Mouse (Mus musculus) gastrocnemius, postnatal 14 days (tissue): Measurements from ENCODE around the gene Cacna2d2. TPM values are rescaled to one million over a fixed set of nuclear protein-coding genes. Genes with fewer than 3 reads are reported as not detected.
A peak's percentile ranks its signal among the peaks of the same experiment; 100 is the strongest.
"Not testable (repeated sequence)": the region's sequence is repeated elsewhere in the genome, so short reads cannot be mapped to it uniquely, and the experiment has no call there.

ENCODE experiments used
- DNase-seq: peaks from one replicate; pipeline ENCODE4 v3.0.0; 2021; ENCODE audit warnings: mixed read lengths
- intact Hi-C: fragments of 180-260 bp; cut with DNase I; formaldehyde crosslinking; loops from one replicate; pipeline ENCODE4 v1.15.1; 2025; ENCODE audit warnings: low total_unique reads
- total RNA-seq, 2 experiments: library from RNA; stranded (reverse); gene quantifications; 2 replicates each; pipeline ENCODE4 v1.2.3; 2021

Gene Cacna2d2
- total RNA-seq, 2 experiments from 2014 or later: 0.78 to 1.0 TPM

DNA sequence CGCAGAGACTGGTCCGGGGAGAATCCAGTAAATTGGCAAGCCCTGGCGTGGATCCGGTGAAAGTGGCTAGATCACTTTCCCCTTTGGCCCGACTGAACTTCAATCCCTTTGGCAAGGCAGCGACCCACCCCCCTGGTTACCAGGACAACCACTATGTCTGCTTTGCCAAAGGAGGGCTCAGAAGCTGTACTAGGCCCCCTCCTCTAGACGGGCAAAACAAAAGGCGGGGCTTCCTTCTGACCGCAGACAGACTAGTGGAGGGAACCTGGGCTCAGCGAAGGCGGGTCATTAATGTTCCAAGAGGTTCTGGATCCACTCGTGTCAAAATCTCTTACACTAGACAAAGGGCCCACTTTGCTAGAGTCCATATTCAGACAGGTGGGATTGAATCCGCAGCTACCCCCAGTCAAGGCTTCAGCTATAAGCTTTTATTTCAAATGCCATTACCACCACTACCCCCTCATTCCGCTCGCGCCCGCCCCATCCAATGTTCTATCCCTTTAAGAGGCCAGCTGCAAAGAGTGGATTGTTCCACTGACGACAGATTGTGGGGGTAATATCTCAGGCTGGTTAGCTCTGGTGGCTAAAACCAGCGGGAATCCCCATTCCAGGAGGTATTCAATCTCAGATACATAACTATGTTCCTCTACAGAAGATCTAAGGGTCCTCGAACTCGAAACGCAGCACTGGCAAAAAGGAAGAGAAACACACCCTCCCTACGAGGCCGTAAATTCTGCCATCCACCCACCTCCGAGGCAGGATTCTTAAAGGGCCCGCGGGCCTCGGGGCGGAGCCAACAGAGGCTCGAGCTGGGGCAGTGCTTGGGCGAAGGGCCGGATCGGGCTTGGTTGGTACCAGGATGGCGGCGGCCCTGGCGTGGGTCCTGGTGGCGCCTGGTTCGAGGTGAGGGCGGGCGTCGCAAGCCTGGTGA is 169.2 kb downstream of the Cacna2d2 start:
- intact Hi-C loops: no loop called here
- DNase-seq: peak; percentile 85

GRCm38 (mm10) chr9:107569270-107569669 is 169.9 kb downstream of the Cacna2d2 start:
- no peak for DNase-seq
- intact Hi-C loops: no loop called here

GRCm38 (mm10) chr9:107570016-107570415 is 170.6 kb downstream of the Cacna2d2 start:
- DNase-seq: no peak
- intact Hi-C loops: no loop called here

DNA sequence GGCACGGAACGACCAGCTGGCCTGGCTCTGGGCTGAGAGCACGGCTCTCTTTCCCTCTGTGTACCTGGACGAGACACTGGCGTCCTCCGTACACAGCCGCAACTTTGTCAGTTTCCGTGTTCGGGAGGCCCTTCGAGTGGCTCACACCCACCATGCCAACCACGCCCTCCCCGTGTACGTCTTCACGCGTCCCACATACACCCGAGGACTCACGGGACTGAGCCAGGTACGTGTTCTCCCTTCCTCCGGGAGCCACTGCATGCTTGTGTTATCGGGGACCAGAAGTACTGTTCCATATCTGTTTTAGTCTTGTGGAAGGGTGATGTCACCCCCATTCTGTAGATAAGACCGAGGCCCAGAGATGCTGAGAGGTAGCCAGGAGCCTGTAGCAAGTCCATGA is 171.4 kb downstream of the Cacna2d2 start:
- intact Hi-C loops: no loop called here
- DNase-seq: no peak

DNA sequence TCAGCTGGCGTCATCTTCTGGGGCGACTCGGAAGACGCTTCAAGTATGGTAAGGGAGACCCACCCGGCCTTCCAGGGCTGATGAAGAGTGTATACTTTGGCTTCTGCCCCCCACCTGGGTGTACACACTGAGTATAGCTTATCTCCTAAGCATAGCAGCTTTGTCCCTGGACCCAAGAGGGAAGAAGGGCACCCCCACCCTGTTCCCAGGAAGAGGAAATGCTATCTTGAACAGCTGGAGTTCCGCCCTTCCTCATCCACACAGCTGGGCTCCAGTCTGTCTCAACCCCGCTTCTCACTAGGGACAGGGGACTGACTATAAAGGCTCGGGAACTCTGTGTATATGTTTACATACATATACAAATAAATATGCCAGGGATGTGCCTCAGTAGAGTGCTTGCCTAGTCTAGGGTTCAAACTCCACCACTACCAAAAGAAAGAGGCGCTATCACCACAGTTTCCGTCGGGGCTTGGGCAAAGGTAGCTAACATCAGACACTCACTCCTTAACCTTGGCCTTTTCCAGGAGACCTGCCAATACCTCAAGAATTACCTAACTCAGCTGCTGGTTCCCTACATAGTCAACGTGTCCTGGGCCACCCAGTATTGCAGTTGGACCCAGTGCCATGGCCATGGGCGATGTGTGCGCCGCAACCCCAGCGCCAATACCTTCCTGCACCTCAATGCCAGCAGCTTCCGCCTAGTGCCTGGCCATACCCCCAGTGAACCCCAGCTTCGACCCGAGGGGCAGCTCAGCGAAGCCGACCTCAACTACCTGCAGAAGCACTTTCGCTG is 172.3 kb downstream of the Cacna2d2 start:
- intact Hi-C loops: no loop called here
- DNase-seq: no peak

GRCm38 (mm10) chr9:107572327-107572662 is 172.9 kb downstream of the Cacna2d2 start:
- intact Hi-C loops: no loop called here
- DNase-seq: no peak

- intact Hi-C loops, DNase-seq: not testable (repeated sequence)
These were observed 174.4 kb downstream of the Cacna2d2 start for GRCm38 (mm10) chr9:107573774-107574173.

GRCm38 (mm10) chr9:107575579-107576356 is 176.4 kb downstream of the Cacna2d2 start:
- intact Hi-C loops: no loop called here
- DNase-seq: no peak

- intact Hi-C loops: no loop called here
- DNase-seq: peak; percentile 91
These were observed 177.1 kb downstream of the Cacna2d2 start, which contains the start of gene Hyal1 for GRCm38 (mm10) chr9:107576357-107577107. Hyal1 (plus strand) TSS chr9:107576927.

DNA sequence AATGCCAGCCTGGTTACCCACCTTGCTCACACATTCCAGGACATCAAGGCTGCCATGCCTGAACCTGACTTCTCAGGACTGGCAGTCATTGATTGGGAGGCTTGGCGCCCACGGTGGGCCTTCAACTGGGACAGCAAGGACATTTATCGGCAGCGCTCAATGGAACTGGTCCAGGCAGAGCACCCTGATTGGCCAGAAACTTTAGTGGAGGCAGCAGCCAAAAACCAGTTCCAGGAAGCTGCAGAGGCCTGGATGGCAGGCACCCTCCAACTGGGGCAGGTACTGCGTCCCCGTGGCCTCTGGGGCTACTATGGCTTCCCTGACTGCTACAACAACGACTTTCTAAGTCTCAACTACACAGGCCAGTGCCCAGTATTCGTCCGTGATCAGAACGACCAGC is 178.5 kb downstream of the Cacna2d2 start:
- intact Hi-C loops: no loop called here
- no peak for DNase-seq

DNA sequence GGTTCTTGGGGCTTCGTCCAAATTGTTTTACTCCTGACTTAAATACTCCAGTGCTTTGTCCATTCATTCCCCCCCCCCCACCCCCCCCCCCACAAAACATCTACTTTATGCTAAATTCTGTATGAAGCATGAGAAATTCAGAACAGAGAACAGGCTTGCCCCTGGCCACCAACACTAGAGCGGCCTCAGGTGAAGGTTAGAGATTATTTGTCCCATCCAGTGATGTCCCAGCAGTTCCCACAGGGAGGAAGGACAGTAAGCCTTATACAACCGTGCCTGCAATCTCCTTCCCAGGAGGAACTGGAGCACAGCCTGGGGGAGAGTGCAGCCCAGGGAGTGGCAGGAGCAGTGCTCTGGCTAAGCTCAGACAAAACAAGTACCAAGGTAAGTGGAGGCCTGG is 179.2 kb downstream of the Cacna2d2 start, which contains the start of gene Naa80:
TSS of gene Naa80 (plus strand) at position 301 of the 400 bp plus-strand sequence.
- no peak for DNase-seq
- intact Hi-C loops: no loop called here

Other genes starting within 250 kb of the Cacna2d2 start
- gene Dock3, start 167.7 kb upstream of the Cacna2d2 start, total RNA-seq: not detected
- gene Mapkapk3, start 109.7 kb upstream of the Cacna2d2 start, total RNA-seq: 10 to 100 TPM; 14.6 to 15.9 TPM
- 10 to 100 TPM; 17.2 to 23.8 TPM for gene Cish, start 103.6 kb upstream of the Cacna2d2 start, total RNA-seq
- gene Hemk1, start 61.3 kb upstream of the Cacna2d2 start, total RNA-seq: 10 to 100 TPM; 12.0 to 13.2 TPM
- 10 to 100 TPM; 41.9 to 49.8 TPM for gene 6430571L13Rik, start 59.0 kb upstream of the Cacna2d2 start, total RNA-seq
- gene Tmem115, start 134.3 kb downstream of the Cacna2d2 start, total RNA-seq: 10 to 100 TPM; 18.4 to 19.9 TPM
- gene Cyb561d2, start 142.6 kb downstream of the Cacna2d2 start, total RNA-seq: 1 to 10 TPM; 2.2 to 2.5 TPM
- gene Nprl2, start 142.6 kb downstream of the Cacna2d2 start, total RNA-seq: 1 to 10 TPM; 7.5 to 7.7 TPM
- gene Zmynd10, start 147.7 kb downstream of the Cacna2d2 start, total RNA-seq: not detected
- 10 to 100 TPM; 11.1 to 11.6 TPM for gene Rassf1, start 151.9 kb downstream of the Cacna2d2 start, total RNA-seq
- gene Tusc2, start 163.6 kb downstream of the Cacna2d2 start, total RNA-seq: 10 to 100 TPM; 21.8 to 23.1 TPM
- gene Hyal2, start 168.3 kb downstream of the Cacna2d2 start, total RNA-seq: 10 to 100 TPM; 12.7 to 14.5 TPM
- gene Hyal1, start 177.3 kb downstream of the Cacna2d2 start, total RNA-seq: 1 to 10 TPM; 2.6 to 2.7 TPM
- 10 to 100 TPM; 12.0 TPM for gene Naa80, start 179.3 kb downstream of the Cacna2d2 start, total RNA-seq
- gene Hyal3, start 181.2 kb downstream of the Cacna2d2 start, total RNA-seq: under 1 TPM; 0.23 to 0.49 TPM
- 10 to 100 TPM; 33.5 to 42.7 TPM for gene Ifrd2, start 188.0 kb downstream of the Cacna2d2 start, total RNA-seq
- gene Sema3b, start 209.6 kb downstream of the Cacna2d2 start, total RNA-seq: 10 to 100 TPM; 27.6 to 35.2 TPM
- 100 to 1,000 TPM; 139 to 152 TPM for gene Gnai2, start 235.8 kb downstream of the Cacna2d2 start, total RNA-seq